Mouse (Mus musculus): ENCODE measurements around the gene Fcrla. TPM values are rescaled to one million over a fixed set of nuclear protein-coding genes. Genes with fewer than 3 reads are reported as not detected.

Fcrla gene
- polyA plus RNA-seq, 1 experiment from 2014 or later = 0.76 TPM

DNA sequence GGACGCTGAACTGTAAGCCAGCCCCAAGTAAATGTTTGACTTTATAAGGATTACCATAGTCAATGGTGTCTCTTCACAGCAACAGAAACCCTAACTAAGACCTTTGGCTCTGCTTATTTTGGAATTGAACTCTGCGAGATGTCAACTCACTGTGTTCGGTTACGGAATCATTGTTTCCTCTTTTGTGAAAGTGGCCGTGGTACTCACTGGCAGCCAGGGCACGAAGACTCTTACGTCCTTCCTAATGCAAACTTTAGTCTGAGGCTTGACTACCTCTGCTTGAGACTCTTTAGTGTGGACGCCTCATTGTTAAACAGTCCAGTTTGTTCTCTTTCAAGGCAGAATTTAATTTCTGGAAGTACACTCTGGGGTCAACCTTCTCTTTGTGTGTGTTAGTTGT is 8.1 kb downstream of the Fcrla start:
- Histone ChIP-seq H3K36me3 (ENCODE audit: insufficient read depth, low read length) (no peaks in the 10 kb centered on the region), H3K4me3 (ENCODE audit: low read depth, low read length) (no peak overlapping the region), H3K9ac (replicated peaks; ENCODE audit: low read depth) (no peak overlapping the region), H3K4me1 (ENCODE audit: insufficient read depth, low read depth, low read length) (no peaks in the 10 kb centered on the region), H3K27ac (ENCODE audit: low read length) (no peak overlapping the region), H3K9me3 (ENCODE audit: low read length) (no peaks in the 10 kb centered on the region), H3K4me2 (replicated peaks; ENCODE audit: low read depth, low read length) (no peak overlapping the region), H3K27me3 (replicated peaks; ENCODE audit: insufficient read depth, low read length) (no peaks in the 10 kb centered on the region)
- 83% methylated on average over 8 of the region's 8 CpGs for WGBS
- TF ChIP-seq EP300 (IDR thresholded peaks at IDR 0.05) = no peak
- no peak for TF ChIP-seq CTCF (IDR thresholded peaks at IDR 0.05)
- DNase-seq (ENCODE audit: low spot score) (no peak), ATAC-seq (no peak)

DNA sequence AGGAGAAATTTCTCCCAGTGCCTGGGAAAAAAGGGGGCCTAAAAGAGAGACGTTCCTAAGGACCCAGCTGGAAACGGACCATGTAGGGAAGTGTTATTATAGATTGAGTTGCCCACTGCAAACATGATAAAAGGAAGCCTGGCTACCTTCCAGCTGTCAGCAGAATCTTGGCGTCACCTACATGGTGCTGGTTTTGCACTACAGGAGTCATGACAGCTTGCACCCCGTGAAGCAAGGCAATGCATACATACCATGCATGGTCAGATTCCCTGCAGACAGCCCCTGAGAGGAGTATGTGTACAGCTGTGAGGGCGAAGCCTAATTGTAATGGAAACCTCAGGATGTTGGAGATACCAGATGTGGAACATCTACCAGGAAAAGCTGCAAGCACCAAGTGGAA is 11.7 kb downstream of the Fcrla start:
- Histone ChIP-seq H3K4me3 (ENCODE audit: low read depth, low read length) (no peak overlapping the region), H3K27me3 (replicated peaks; ENCODE audit: insufficient read depth, low read length) (no peaks in the 10 kb centered on the region; the same call in 1 of the 2 replicates), H3K36me3 (ENCODE audit: insufficient read depth, low read length) (no peaks in the 10 kb centered on the region), H3K27ac (ENCODE audit: low read length) (no peak overlapping the region), H3K4me1 (ENCODE audit: insufficient read depth, low read depth, low read length) (no peaks in the 10 kb centered on the region), H3K9ac (replicated peaks; ENCODE audit: low read depth) (no peak overlapping the region), H3K4me2 (replicated peaks; ENCODE audit: low read depth, low read length) (no peak overlapping the region), H3K9me3 (ENCODE audit: low read length) (no peaks in the 10 kb centered on the region)
- 41% methylated on average over 5 of the region's 5 CpGs for WGBS
- DNase-seq (ENCODE audit: low spot score) = no peak
- TF ChIP-seq EP300 (IDR thresholded peaks at IDR 0.05) (no peak), CTCF (IDR thresholded peaks at IDR 0.05) (no peak)
- no peak for ATAC-seq

DNA sequence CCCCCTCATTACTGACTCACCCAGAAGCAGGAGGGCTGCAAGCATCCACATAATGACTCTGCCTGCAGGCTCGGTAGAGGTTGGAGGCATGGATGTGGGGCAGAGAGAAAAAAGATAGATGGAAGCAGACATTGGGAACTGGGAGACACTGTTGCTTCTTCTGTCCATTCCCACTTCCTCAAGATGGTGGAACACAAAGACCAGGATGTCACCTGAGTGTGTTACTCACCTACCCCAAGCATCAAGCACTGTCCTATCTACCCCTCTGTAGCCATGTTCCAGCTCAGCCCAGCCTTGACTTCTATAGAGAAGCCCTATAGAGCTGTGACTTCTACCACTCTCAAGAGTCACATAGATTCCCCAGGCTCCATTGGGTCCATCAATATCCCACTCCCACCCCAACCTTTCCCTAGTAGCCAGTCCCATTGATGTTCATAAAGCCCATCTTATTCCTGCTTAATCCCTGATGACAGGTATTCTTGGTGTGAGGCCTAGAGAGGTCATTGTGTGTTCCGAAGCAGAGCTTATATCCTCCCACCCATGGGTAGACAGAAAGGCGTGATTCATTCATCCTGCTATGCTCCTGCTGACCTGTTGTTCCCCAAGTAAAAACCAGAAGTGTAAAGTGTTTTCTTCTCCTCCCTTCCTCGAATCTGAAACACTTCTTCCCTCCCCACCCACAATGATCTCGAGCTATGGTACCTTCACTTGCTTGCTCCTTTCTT is 14.3 kb downstream of the Fcrla start, which contains the start of gene Fcrlb:
Fcrlb (minus strand) TSS at position 51 of the 725 bp plus-strand sequence.
- DNase-seq (ENCODE audit: low spot score) (no peak), ATAC-seq (no peak)
- H3K27me3 ChIP-seq (replicated peaks; ENCODE audit: insufficient read depth, low read length) = peaks cover 8% of the 10 kb centered on the region
- no peak within 1 kb of the TSS for H3K27ac ChIP-seq (ENCODE audit: low read length)
- no peak within 1 kb of the TSS for H3K4me3 ChIP-seq (ENCODE audit: low read depth, low read length)
- H3K4me2 ChIP-seq (replicated peaks; ENCODE audit: low read depth, low read length) = no peak within 1 kb of the TSS
- H3K9ac ChIP-seq (replicated peaks; ENCODE audit: low read depth) = no peak within 1 kb of the TSS
- peaks cover 4% of the 10 kb centered on the region; the same call in 1 of the 2 replicates for H3K4me1 ChIP-seq (ENCODE audit: insufficient read depth, low read depth, low read length)
- TF ChIP-seq EP300 (IDR thresholded peaks at IDR 0.05) (no peak), CTCF (IDR thresholded peaks at IDR 0.05) (no peak)
- no peaks in the 10 kb centered on the region for H3K9me3 ChIP-seq (ENCODE audit: low read length)
- WGBS = 68% methylated on average over 5 of the region's 5 CpGs
- H3K36me3 ChIP-seq (ENCODE audit: insufficient read depth, low read length) = no peaks in the 10 kb centered on the region

DNA sequence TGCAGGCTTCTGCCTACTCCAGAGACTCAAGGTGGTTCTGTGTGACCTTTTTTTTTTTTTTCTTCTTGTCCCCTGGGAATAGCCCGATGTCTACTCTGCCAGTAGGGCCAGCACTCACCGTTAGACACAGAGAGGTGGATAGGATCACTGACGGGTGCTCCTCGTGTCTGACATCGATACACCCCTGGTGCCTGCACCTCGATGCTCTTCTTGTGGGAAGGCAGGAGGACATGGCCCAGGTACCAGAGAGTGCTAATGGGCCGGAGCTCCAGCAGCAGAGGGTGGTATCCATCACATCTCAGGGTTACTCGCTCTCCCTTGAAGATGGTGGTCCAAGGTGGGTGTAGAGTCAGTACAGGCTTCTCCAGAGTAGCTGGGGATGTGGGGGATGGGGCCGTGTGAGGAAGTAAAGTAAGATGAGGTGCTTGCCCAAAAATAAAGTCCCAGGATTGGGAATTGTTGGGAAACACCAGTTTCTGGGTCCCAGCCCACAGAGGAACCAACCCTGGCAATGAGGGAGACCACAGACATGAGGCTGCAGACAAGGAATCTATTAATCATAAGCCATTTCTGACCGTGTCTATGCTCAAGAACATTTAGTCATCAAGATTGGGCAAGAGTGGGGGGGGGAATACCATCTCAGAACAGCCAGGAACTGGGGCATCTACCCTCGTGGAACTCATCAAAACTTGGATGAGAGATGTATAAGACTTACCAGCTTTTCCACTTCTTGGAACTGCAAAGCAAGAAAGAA is 15.3 kb downstream of the Fcrla start:
- Histone ChIP-seq H3K36me3 (ENCODE audit: insufficient read depth, low read length) (no peaks in the 10 kb centered on the region), H3K27ac (ENCODE audit: low read length) (no peak overlapping the region), H3K27me3 (replicated peaks; ENCODE audit: insufficient read depth, low read length) (peaks cover 16% of the 10 kb centered on the region), H3K4me3 (ENCODE audit: low read depth, low read length) (no peak overlapping the region), H3K4me2 (replicated peaks; ENCODE audit: low read depth, low read length) (no peak overlapping the region), H3K9me3 (ENCODE audit: low read length) (no peaks in the 10 kb centered on the region), H3K4me1 (ENCODE audit: insufficient read depth, low read depth, low read length) (peaks cover 4% of the 10 kb centered on the region), H3K9ac (replicated peaks; ENCODE audit: low read depth) (no peak overlapping the region)
- DNase-seq (ENCODE audit: low spot score) (no peak), ATAC-seq (no peak)
- 75% methylated on average over 11 of the region's 11 CpGs for WGBS
- TF ChIP-seq EP300 (IDR thresholded peaks at IDR 0.05) (no peak), CTCF (IDR thresholded peaks at IDR 0.05) (no peak)

DNA sequence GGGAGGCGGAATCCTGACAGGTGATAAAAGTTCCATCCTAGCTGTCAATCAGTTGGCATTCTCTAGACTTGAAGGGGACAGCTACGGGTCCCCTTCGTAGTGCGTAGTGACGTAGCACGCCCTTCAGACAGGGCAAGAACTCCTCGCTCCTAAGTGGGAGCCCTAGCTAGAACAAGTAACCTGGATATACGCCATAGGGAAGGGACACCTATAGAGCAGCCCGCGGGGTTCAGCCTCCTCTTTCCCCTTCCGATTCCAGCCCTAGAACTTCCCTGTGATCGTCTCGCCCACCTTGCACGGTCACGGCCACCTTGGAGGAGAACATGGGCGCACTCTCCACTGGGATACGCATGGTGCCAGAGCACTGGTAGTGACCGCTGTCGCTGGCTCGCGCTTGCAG is 19.0 kb downstream of the Fcrla start:
- ATAC-seq (no peak), DNase-seq (ENCODE audit: low spot score) (no peak)
- Histone ChIP-seq H3K9me3 (ENCODE audit: low read length) (no peaks in the 10 kb centered on the region), H3K4me2 (replicated peaks; ENCODE audit: low read depth, low read length) (peak overlapping the region; percentile 49), H3K4me1 (ENCODE audit: insufficient read depth, low read depth, low read length) (peaks cover 4% of the 10 kb centered on the region), H3K27me3 (replicated peaks; ENCODE audit: insufficient read depth, low read length) (peaks cover 19% of the 10 kb centered on the region), H3K27ac (ENCODE audit: low read length) (no peak overlapping the region), H3K36me3 (ENCODE audit: insufficient read depth, low read length) (no peaks in the 10 kb centered on the region), H3K4me3 (ENCODE audit: low read depth, low read length) (peak overlapping the region; percentile 29), H3K9ac (replicated peaks; ENCODE audit: low read depth) (no peak overlapping the region)
- TF ChIP-seq EP300 (IDR thresholded peaks at IDR 0.05) (no peak), CTCF (IDR thresholded peaks at IDR 0.05) (no peak)
- WGBS = 5% methylated on average over 21 of the region's 21 CpGs

DNA sequence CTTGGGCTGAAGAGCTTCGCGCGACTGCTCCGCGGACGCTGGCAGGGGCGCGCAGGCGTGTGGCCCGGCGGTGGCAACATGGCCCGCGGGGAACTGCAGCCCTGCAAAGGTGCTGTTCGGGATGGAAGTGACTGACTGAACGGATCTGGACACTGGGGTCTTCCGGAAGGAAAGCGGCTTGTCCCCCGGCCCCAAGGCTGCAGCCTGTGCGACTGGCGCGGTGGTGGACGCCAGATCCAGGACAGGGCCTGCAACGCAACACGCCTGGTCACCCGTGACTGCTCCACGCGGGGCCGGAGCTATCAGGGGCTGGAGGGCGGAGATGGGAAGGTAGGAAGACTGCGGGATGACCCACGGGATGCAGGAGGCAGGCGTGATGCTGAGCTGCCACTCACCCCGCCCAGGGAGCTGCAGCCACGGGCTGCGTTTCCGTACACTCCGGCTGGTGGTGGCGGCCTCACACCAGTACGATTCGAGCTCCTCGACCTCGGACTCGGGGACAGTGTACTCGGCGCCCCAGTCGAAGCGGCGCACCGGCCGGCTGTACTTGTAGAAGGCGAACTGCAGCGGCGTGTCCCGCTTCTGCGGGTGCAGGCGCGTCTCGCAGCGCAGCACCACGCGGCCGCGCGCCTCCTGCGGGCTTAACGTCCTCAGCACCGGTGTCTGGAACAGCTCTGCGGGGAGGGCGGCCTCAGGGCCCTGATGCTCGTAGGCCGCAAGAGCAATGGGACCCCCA is 19.8 kb downstream of the Fcrla start:
- DNase-seq (ENCODE audit: low spot score) = peak; percentile 5
- Histone ChIP-seq H3K36me3 (ENCODE audit: insufficient read depth, low read length) (no peaks in the 10 kb centered on the region), H3K27ac (ENCODE audit: low read length) (no peak overlapping the region), H3K27me3 (replicated peaks; ENCODE audit: insufficient read depth, low read length) (peaks cover 19% of the 10 kb centered on the region), H3K9me3 (ENCODE audit: low read length) (no peaks in the 10 kb centered on the region), H3K4me2 (replicated peaks; ENCODE audit: low read depth, low read length) (peak overlapping the region; percentile 49), H3K4me3 (ENCODE audit: low read depth, low read length) (peak overlapping the region; percentile 29), H3K9ac (replicated peaks; ENCODE audit: low read depth) (no peak overlapping the region), H3K4me1 (ENCODE audit: insufficient read depth, low read depth, low read length) (peaks cover 4% of the 10 kb centered on the region)
- 0 out of 2 replicates have a peak, but pooled peaks have one; percentile 9 for TF ChIP-seq CTCF (IDR thresholded peaks at IDR 0.05)
- no peak for TF ChIP-seq EP300 (IDR thresholded peaks at IDR 0.05)
- WGBS = 2% methylated on average over 60 of the region's 71 CpGs
- ATAC-seq = peak; percentile 40
